Mouse (Mus musculus): Measurements from ENCODE around the gene Ola1. TPM values are rescaled to one million over a fixed set of nuclear protein-coding genes. Genes with fewer than 3 reads are reported as not detected.

Gene Ola1
- total RNA-seq (2021), result 10 to 100 TPM; 66.1 to 68.9 TPM
- long read RNA-seq, experiment 1, transcript Ola1-201 (11 exons, 2,175 nt), result major isoform, 28 of 47 reads
- long read RNA-seq, experiment 1, partial matches to known transcripts, result 6 of 47 reads
- long read RNA-seq, experiment 1, other reads (novel, unspliced or antisense), result 12 of 47 reads
- long read RNA-seq, experiment 2, transcript Ola1-201 (11 exons, 2,175 nt), result major isoform, 22 of 32 reads
- long read RNA-seq, experiment 2, partial matches to known transcripts, result 2 of 32 reads
- long read RNA-seq, experiment 2, other reads (novel, unspliced or antisense), result 7 of 32 reads

DNA sequence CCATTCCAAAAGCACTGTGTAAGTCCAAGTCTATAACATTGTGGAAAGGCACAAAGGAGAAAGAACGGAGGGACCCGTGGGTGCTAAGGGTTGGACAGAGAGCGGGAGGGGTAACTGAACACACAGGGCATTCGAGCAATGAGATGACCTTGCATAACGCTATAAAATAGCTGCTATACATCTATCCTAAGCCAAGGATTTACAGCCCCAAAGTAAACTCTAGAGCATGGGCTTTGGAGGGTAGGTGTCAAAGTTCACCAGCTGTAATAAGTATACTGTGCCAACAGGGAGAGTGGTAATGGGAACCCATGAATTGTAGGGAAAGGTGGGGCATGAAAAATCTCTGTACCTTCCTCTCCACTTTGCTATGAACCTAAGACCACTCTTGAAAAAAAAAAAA is at the start of gene Ola1:
TSS of gene Ola1 (minus strand) at position 12 of the 400 bp plus-strand sequence.
- DNase-seq, result no peak

GRCm38 (mm10) chr2:73268281-73268680 is 49.6 kb upstream of the Ola1 start:
- DNase-seq, result no peak

GRCm38 (mm10) chr2:73267818-73268217 is 49.1 kb upstream of the Ola1 start:
- DNase-seq, result no peak

- DNase-seq, result no peak
Observed at GRCm38 (mm10) chr2:73267231-73267630, 48.5 kb upstream of the Ola1 start.

- no peak for DNase-seq
Observed at GRCm38 (mm10) chr2:73266623-73267022, 47.9 kb upstream of the Ola1 start.

GRCm38 (mm10) chr2:73266011-73266410 is 47.3 kb upstream of the Ola1 start:
- DNase-seq, result no peak

DNA sequence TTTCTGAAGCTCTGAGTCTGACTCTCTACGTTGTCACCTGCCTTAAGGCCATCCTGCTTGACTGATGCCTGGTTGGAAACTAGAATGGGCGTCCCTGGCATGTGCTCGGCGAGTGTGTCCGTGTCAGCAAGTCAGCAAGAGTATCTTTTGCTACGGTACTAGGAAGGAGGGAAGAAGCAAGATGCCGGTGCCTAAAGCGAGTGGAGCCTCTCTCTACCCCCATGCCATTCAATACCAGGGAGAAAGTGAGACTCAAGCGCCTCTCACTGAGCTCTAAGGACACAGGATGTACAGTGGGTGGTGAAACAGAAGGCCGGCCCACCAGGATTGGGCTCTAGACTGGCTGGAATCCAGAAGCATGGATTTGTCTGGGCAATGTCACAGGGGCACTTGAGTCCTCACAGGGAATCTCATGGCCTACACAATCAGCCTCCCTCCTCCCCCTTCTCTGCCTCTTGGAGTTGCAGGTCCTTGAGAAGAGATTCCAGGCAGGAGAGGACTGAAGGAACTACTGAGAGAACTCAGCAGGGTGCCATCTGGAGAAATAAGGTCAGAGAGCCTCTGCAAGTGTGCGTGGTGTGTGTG is 46.0 kb upstream of the Ola1 start:
- DNase-seq, result no peak

DNA sequence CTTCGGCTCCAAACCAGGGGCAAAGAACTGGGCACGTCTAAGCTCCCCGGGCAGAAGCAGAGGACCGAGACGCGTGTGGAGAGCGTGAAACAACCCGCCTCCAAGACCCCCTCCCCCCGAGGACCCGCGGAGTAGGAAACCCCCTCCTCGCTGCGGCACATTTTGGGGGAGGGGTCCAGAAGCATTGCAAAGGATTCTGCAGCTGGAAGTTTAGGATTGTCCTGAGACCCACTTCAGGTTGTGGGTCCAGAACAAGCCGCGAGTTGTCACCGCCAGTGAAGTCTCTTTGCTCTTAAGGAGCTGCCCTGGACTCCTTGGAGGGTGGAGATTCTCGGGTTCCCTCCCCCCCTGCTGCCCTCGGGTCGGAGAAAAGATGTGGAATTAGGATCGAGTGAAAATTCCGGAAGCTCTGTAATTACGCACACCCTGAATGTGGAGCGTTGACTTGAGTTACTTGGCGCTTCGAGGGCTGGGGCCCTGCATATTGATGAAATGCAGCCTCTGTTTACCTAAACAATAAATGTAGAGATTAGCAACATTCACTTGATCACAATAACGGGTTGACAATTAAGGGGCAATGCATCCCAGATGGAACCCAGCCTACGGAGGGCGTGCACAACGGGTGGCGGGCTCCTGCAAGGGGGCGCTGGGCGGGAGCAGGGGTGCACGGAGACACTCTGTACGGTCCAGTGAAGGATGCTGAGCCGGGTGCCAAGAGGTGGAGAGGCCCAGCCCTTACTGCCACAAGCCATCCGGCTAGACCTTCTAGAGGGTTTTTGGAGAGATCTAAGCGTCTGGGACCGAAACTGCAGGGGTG is 45.3 kb upstream of the Ola1 start:
- no peak for DNase-seq

DNA sequence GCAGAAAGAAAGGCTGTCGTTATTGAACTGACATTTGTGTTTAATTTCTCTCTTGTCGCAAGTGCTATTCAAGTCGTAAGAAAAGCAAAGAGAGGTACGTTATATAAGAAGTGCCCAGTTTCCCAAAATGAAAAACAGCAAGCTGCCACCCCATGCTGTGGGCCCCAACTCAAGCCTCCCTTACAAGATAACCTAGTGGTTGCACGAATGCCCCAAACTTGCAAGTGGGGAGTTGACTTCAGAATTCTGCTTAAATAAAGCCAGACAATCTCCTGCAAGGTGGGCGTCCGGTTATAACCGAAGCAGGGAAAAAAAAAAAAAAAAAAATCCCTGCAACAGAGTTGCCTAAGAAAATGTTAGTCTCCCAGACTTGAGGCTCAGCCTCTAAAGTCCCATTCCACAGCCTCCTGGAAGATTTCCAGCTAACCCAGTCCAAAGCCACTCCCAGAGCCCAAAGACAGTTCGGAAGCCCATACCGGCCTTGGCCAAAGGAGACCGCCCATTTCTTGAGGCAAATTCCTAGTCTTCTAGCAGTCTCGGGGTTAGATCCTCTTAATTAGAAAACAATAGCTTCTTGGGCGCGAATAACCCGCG is 44.5 kb upstream of the Ola1 start:
- no peak for DNase-seq

GRCm38 (mm10) chr2:73248701-73249100 is 30.0 kb upstream of the Ola1 start:
- DNase-seq, result no peak

DNA sequence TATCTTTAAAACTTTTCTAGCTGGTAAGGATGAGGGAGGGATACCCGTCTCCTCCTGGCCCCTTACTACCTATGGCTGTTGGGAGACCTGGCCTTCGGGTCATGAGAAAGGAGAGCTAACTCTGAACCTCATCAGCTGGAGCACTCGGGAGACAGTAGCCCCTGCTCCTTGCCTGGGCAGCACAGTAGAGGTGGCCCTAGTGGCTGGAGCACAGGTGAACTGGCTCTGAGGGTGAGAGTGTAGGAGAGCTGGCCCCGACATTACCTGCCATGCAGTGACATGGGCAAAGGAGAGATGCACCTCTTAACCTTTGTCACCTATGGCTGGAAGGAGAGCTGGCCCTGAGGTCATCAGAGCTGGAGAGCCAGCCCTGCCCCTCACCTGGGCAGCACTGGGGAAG is 22.6 kb upstream of the Ola1 start:
- DNase-seq, result no peak

DNA sequence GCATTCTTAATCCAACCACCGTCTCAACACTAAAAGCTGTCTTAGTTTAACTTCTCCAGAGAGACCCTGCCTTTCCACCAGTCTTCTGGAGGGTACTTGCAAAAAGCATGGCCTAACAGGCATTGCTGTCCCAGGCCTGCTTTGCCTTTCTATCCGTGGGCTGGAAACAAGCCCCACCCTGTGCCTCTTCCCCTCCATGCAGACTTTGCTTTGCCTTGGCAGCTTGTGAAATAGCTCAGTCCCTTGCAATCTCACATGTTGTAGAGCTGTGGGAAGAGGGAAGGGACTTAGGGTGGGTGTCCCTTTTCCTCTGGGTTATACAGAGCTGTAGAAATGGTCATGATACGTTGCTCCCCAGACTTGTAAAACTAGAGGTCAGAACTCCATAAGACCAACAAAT is 12.4 kb upstream of the Ola1 start:
- no peak for DNase-seq

DNA sequence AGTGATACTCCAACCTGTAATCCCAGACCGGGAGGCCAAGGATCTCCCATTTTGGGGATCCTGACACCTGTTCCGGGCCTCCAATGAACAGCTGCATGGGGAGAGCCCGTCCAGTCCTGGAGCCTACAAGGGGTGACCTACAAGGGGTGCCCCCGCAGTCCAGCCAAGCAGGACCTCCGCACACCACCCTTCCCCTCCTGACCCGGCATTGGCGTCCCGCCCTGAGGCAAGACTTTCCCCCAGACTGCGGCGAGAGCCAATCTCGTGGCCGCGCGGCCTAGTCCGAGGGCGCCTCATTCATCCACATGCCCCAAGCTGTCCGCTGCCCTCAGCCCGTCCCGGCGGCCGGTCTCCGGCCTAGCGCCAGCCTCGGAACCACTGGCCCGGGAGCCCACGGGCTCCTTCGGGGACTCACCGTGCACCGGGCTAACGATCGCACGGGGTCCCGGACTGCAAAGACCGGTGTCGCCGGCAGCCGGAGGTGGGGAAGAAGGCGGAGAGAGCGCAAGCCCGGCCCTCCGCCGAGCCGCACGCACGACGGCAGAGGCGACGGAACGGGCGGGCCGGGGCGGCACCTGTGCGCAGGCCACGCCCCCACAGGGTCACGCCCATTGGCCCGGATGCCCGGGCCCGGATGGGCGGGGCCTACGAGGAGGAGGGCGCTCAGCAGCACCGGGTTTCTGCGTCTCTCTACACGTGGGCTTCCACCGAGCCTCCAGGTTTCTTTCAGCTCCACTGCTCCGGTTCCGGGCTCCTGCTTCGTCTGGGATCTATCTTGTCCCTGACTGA is 4.7 kb downstream of the Ola1 start:
- DNase-seq, result peak; percentile 92

- DNase-seq, result no peak
Observed at GRCm38 (mm10) chr2:73213539-73213870, 5.2 kb downstream of the Ola1 start.

DNA sequence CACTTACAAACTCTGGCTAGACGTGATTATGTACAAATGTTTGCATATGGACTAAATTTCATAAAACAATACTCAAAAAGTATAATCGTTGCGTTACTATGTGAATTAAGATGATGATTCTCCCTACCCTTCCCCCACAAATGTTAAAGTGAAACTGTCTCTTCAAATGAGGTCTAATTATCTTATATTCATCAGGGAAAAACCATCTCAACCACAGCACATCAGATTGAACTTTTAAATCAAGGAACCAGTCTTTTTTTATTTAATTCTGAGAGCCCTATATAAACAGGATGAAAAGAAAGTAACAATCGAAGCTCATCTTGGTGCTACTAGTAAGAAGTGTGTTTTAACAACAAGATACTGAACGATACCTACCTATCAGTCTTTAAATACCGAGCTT is 14.4 kb downstream of the Ola1 start:
- no peak for DNase-seq

DNA sequence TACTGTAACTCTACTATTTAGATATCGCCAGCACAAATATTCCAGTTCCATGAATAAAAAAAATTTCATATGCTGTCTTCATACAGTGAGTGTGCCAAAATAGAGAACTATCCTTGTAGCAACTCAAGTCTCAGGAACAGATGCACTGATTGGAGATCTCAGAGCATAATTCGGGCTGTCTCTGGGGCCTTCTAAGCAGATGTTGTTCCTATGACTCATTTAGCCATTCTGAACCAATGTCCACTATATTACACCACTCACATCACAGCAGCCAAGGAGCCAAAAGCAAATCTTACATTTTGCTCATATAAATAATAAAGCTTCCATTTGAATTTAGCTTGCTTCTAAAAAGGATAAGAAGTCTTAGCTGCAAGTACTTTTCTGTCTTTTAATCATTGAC is 30.2 kb downstream of the Ola1 start:
- no peak for DNase-seq

DNA sequence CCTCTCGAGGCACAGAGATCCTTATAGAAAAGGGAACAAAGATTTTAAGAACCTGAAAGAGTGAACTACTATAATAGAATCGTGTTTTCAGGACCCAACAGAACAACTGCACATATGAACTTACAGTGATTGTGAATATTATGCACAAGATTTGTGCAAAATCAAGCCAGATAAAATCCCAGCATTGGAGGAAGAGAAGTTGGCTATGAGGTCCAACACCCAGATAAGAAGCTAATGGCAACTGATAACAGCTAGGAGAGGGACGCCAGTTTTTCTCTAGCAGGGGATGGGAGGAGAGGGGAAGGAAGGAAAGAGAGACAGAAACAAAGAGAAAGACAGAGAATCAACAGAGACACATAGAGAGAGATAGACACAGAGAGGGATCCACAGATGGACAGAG is 33.5 kb downstream of the Ola1 start:
- no peak for DNase-seq

DNA sequence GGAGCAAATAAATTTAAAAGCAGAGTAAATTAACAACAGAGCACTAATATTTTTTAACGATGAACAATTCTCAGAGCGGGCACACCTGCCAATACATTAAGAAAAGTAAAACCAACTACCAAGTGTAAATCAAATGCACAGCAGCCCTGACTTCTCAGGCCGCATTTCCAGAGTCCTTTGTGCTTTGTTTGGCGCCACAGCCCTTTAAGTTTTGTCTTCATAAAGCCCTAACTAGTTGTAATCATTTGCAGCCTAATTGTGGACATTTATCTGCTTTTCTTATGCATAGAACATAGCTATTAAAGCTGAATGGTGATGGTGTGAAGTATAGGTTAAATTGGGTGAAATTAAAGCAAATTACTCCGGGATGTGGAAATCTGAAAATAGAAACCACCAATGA is 49.2 kb downstream of the Ola1 start:
- no peak for DNase-seq

GRCm38 (mm10) chr2:73167126-73167525 is 51.6 kb downstream of the Ola1 start:
- DNase-seq, result peak; percentile 25

- DNase-seq, result no peak
Observed at GRCm38 (mm10) chr2:73164666-73165065, 54.1 kb downstream of the Ola1 start.

GRCm38 (mm10) chr2:73160772-73161171 is 58.0 kb downstream of the Ola1 start:
- DNase-seq, result no peak

- DNase-seq, result no peak
Observed at GRCm38 (mm10) chr2:73157202-73157601, 61.5 kb downstream of the Ola1 start.
